Mouse (Mus musculus): Measurements from ENCODE around the gene Rcan2.

- TF ChIP-seq POLR2A (IDR thresholded peaks at IDR 0.05; ENCODE audit: extremely low read depth, insufficient read depth, low read length): no peak
- no peak for TF ChIP-seq CTCF (IDR thresholded peaks at IDR 0.05; ENCODE audit: low read depth, low read length)
Measured at GRCm38 (mm10) chr17:43977572-43977971, 176.4 kb downstream of the Rcan2 start.
